Mouse (Mus musculus): Measurements from ENCODE around the gene Cops7b. TPM values are rescaled to one million over a fixed set of nuclear protein-coding genes. Genes with fewer than 3 reads are reported as not detected.

The Cops7b gene
- polyA plus RNA-seq, 1 experiment from 2014 or later, result 31.7 TPM

DNA sequence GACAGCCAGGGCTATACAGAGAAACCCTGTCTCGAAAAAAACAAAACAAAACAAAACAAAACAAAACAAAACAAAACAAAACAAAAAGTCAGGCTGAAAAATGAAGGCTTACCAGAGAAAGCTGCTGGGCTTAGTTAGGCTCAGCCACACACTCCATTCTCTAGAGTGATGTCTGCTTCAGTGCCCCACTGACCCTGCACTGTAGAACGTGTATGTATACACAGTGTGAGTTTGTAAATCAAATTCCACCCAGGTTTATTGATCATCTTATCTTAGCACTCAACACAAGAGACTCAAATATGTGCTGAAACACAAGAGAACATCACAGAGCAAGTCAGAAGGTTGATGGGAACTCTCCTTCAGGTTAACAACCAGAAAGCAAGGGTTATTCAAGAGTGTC, 14.3 kb upstream of the Cops7b start:
- H3K27ac ChIP-seq, result no peak overlapping the region
- no peak for ATAC-seq (ENCODE audit: insufficient read depth, low FRiP score, low read depth)
- H3K4me2 ChIP-seq, result no peak overlapping the region
- no peaks in the 10 kb centered on the region for H3K4me1 ChIP-seq
- H3K9ac ChIP-seq, result no peak overlapping the region
- H3K27me3 ChIP-seq (replicated peaks), result no peaks in the 10 kb centered on the region
- WGBS, result 68% methylated on average over 2 of the region's 2 CpGs
- H3K4me3 ChIP-seq (replicated peaks), result no peak overlapping the region
- no peaks in the 10 kb centered on the region for H3K9me3 ChIP-seq
- 0 out of 2 replicates have a peak, but pooled peaks cover 3% of the 10 kb centered on the region for H3K36me3 ChIP-seq

DNA sequence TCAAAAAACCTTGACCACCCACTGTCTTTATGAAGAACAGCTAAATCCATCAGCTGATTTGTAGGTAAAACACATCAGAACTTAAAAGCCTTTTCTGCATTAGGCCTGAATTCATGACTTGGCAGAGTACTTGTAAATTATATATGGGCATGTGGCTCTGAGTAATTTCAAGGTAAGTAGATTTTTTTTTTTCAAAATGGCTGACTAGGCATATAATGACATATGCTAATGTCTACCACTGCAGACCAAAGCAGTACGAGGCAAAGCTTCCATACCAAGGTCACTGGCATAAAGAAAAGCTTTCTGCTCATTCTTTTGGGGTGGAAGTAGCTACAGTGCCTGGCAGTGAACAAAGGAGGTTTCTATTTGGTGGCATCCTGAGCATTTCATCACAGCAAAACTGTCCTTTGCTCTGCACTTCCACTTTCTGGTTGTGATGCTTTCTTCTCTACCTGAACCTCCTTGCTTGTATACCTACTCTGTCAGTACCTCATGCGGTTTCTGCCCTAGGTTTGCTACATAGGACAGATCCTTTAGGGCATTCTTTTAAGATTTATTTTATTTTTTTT, 13.3 kb upstream of the Cops7b start:
- H3K27ac ChIP-seq, result no peak overlapping the region
- H3K4me1 ChIP-seq, result no peaks in the 10 kb centered on the region
- H3K9me3 ChIP-seq, result no peaks in the 10 kb centered on the region
- no peak overlapping the region for H3K4me2 ChIP-seq
- no peak overlapping the region for H3K9ac ChIP-seq
- no peak overlapping the region for H3K4me3 ChIP-seq (replicated peaks)
- ATAC-seq (ENCODE audit: insufficient read depth, low FRiP score, low read depth), result no peak
- 91% methylated on average over 2 of the region's 2 CpGs for WGBS
- no peaks in the 10 kb centered on the region for H3K36me3 ChIP-seq
- no peaks in the 10 kb centered on the region for H3K27me3 ChIP-seq (replicated peaks)

GRCm38 (mm10) chr1:86571381-86571780, 11.3 kb upstream of the Cops7b start:
- WGBS, result 79% methylated on average over 2 of the region's 2 CpGs
- H3K27me3 ChIP-seq (replicated peaks), result no peaks in the 10 kb centered on the region
- no peak overlapping the region for H3K4me2 ChIP-seq
- H3K27ac ChIP-seq, result no peak overlapping the region
- 0 out of 2 replicates have a peak, but pooled peaks cover 3% of the 10 kb centered on the region for H3K36me3 ChIP-seq
- no peak for ATAC-seq (ENCODE audit: insufficient read depth, low FRiP score, low read depth)
- H3K9ac ChIP-seq, result no peak overlapping the region
- no peak overlapping the region for H3K4me3 ChIP-seq (replicated peaks)
- H3K4me1 ChIP-seq, result no peaks in the 10 kb centered on the region
- no peaks in the 10 kb centered on the region for H3K9me3 ChIP-seq

DNA sequence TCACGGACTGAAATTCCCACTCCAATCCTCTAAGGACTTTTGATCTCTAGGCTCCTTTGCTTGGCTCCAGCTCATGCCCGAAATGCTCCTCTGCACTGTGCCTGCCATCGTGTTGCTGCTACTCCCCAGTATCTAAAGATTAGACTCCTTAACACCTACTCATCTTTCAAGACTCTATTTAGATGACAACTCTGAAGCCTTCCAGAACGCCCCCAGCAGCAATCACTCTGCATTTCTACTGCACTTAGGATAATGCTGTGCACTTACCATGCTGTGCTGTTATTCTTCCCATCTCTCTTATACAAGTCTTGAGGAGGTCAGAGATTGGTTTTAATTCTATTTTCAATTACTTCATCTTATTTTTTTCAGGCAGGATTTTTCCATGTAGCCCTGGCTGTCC, 10.8 kb upstream of the Cops7b start:
- Histone ChIP-seq H3K4me1 (no peaks in the 10 kb centered on the region), H3K27me3 (replicated peaks) (no peaks in the 10 kb centered on the region), H3K9me3 (no peaks in the 10 kb centered on the region), H3K36me3 (0 out of 2 replicates have a peak, but pooled peaks cover 3% of the 10 kb centered on the region), H3K4me2 (no peak overlapping the region), H3K9ac (no peak overlapping the region), H3K27ac (no peak overlapping the region), H3K4me3 (replicated peaks) (no peak overlapping the region)
- 75% methylated on average over 4 of the region's 4 CpGs for WGBS
- ATAC-seq (ENCODE audit: insufficient read depth, low FRiP score, low read depth), result no peak

DNA sequence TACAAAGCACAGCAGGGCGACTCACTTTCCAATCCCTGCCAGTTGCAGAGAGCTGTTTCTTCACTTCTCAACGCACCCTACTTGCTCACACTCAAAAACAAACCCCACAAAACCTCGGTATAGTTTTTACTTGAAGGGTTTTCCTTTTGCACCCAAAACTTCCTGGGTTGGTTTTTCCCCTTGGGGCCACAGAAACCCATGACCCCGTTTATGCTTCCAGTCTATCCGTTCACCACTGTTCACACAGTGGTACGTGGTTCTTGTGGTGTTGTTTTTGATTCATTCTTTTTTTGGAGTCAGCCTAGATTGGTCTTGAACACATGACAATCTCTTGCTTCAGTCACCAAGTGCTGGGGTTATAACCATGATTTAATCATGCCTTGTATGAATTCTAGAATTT, 2.3 kb upstream of the Cops7b start:
- Histone ChIP-seq H3K9me3 (no peaks in the 10 kb centered on the region), H3K4me3 (replicated peaks) (no peak overlapping the region), H3K27ac (no peak overlapping the region), H3K9ac (no peak overlapping the region), H3K27me3 (replicated peaks) (no peaks in the 10 kb centered on the region), H3K4me1 (peaks cover 3% of the 10 kb centered on the region; the same call in 1 of the 2 replicates), H3K4me2 (no peak overlapping the region), H3K36me3 (0 out of 2 replicates have a peak, but pooled peaks cover 3% of the 10 kb centered on the region)
- WGBS, result 68% methylated on average over 6 of the region's 6 CpGs
- no peak for ATAC-seq (ENCODE audit: insufficient read depth, low FRiP score, low read depth)

DNA sequence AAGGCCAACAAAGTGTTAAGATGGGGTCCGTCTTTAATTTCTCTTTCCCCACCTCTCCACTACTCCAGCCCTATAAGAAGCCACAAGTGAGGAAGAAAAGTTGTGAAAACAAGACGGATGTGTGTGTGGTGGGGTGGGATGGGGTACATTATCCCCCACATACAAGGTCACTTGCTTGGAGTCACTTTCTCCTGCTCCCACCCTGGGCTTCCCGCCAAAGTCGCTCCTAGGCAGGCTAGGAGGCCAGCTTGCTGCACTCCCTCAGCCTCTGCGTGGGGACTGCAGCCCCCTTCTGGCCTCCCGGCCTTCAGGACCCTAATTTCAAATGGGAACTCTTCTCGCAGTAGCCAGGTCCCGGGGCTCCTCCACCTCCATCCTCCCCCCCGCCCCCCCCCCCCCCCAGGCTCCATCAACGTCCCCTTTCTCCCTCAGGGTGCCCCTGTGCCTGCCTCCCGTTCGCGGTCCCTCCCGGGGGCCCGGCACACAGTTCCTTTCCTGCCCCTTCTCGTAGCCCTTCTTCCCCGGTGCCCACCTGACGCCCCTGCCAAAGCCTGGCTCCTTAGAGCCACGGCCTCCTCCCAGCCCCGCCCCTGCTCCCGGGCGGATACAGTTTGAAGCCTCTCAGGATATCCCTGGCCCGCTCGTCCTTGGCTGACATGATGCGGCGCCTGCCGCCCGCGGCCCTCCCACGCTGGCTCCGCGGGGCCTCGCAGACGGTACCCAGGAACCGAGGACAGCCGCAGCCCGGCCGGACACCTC, 833 bp upstream of the Cops7b start:
- H3K4me1 ChIP-seq, result peaks cover 3% of the 10 kb centered on the region; the same call in 1 of the 2 replicates
- WGBS, result 1% methylated on average over 37 of the region's 38 CpGs
- no peaks in the 10 kb centered on the region for H3K36me3 ChIP-seq
- no peaks in the 10 kb centered on the region for H3K27me3 ChIP-seq (replicated peaks)
- H3K4me2 ChIP-seq, result peak overlapping the region; percentile 80
- no peaks in the 10 kb centered on the region for H3K9me3 ChIP-seq
- H3K27ac ChIP-seq, result no peak overlapping the region; the same call in 1 of the 2 replicates
- peak overlapping the region; percentile 71 for H3K4me3 ChIP-seq (replicated peaks)
- H3K9ac ChIP-seq, result peak overlapping the region; percentile 73
- peak; percentile 63 for ATAC-seq (ENCODE audit: insufficient read depth, low FRiP score, low read depth)

DNA sequence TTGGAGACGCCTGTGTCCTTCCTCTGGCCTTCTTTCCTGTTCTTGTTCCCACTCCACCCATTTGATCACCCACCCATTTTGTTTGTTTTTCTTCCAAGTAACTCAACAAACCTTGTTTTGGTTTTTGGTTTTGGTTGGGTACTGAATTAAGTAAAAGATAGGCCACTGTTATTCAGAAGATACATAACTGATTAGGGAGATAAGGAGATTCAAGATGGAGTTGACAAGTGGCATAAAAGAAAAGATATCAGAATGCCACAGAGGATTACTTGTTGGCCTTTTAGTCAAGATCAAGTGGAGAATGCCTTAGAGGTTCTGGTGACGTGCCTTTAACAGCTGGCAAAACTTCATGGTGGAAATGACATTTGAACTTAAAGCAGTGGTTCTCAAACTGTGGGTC, 1.0 kb downstream of the Cops7b start:
- H3K9ac ChIP-seq, result no peak overlapping the region
- ATAC-seq (ENCODE audit: insufficient read depth, low FRiP score, low read depth), result no peak
- peak overlapping the region; percentile 80; the same call in 1 of the 2 replicates for H3K4me2 ChIP-seq
- H3K9me3 ChIP-seq, result no peaks in the 10 kb centered on the region
- 52% methylated on average over 2 of the region's 2 CpGs for WGBS
- no peaks in the 10 kb centered on the region for H3K36me3 ChIP-seq
- H3K27ac ChIP-seq, result no peak overlapping the region
- H3K27me3 ChIP-seq (replicated peaks), result no peaks in the 10 kb centered on the region
- peaks cover 5% of the 10 kb centered on the region; the same call in 1 of the 2 replicates for H3K4me1 ChIP-seq
- H3K4me3 ChIP-seq (replicated peaks), result no peak overlapping the region; the same call in 1 of the 2 replicates

GRCm38 (mm10) chr1:86586992-86587391, 4.3 kb downstream of the Cops7b start:
- peak overlapping the region; percentile 96 for H3K4me3 ChIP-seq (replicated peaks)
- no peaks in the 10 kb centered on the region for H3K27me3 ChIP-seq (replicated peaks)
- H3K9me3 ChIP-seq, result no peaks in the 10 kb centered on the region
- H3K36me3 ChIP-seq, result no peaks in the 10 kb centered on the region
- no peak overlapping the region for H3K27ac ChIP-seq
- peak overlapping the region; percentile 90 for H3K4me2 ChIP-seq
- 0% methylated on average over 26 of the region's 26 CpGs for WGBS
- ATAC-seq (ENCODE audit: insufficient read depth, low FRiP score, low read depth), result no peak
- H3K9ac ChIP-seq, result peak overlapping the region; percentile 90
- H3K4me1 ChIP-seq, result 0 out of 2 replicates have a peak, but pooled peaks cover 2% of the 10 kb centered on the region

DNA sequence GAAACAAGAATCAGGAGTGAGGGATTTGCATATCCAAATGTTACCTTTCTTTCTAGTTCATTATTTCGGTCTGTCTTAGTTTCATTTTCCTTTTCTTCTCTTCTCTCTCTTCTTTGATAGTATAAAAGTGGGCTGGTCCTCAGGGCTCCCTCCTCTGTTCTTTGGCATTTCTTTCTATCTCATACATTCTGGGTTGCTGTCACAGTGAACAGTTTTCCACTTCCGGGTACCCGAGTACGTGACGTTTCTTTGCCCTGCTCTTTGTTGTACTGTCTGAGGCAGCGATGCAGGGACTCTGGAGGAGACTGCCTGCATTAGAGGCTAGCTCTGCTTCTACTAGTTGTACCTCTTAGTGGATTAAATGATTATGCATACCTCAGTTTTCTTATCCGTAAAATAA, 11.8 kb downstream of the Cops7b start:
- Histone ChIP-seq H3K9me3 (no peaks in the 10 kb centered on the region), H3K4me3 (replicated peaks) (no peak overlapping the region), H3K4me1 (no peaks in the 10 kb centered on the region), H3K27me3 (replicated peaks) (no peaks in the 10 kb centered on the region), H3K9ac (no peak overlapping the region), H3K27ac (no peak overlapping the region), H3K4me2 (no peak overlapping the region), H3K36me3 (peaks cover 13% of the 10 kb centered on the region; the same call in 1 of the 2 replicates)
- 86% methylated on average over 7 of the region's 7 CpGs for WGBS
- ATAC-seq (ENCODE audit: insufficient read depth, low FRiP score, low read depth), result no peak

DNA sequence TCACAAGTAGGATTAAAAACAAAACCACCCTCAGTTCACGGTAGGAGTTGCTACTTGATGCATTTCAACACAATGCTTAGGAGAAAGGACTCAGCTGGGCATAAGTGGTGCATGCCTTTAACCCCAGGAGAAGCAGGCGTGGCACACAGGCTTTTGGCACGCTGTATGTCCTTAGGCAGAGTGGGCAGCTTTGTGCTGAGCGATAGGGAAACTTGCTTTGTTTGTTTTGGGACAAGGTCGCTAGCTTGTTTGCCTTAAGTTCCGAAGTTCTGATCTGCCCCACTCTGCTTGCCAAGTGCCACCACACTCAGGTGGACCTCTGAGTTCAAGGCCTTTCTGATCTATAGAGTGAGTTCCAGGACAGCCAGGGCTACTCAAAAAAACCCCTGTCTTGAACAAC, 12.6 kb downstream of the Cops7b start:
- Histone ChIP-seq H3K4me3 (replicated peaks) (no peak overlapping the region), H3K4me2 (no peak overlapping the region), H3K9ac (no peak overlapping the region), H3K4me1 (no peaks in the 10 kb centered on the region), H3K27me3 (replicated peaks) (no peaks in the 10 kb centered on the region), H3K36me3 (peaks cover 15% of the 10 kb centered on the region; the same call in 1 of the 2 replicates), H3K9me3 (no peaks in the 10 kb centered on the region), H3K27ac (no peak overlapping the region)
- 83% methylated on average over 6 of the region's 6 CpGs for WGBS
- ATAC-seq (ENCODE audit: insufficient read depth, low FRiP score, low read depth), result no peak

- H3K4me3 ChIP-seq (replicated peaks), result no peak overlapping the region
- no peaks in the 10 kb centered on the region for H3K4me1 ChIP-seq
- H3K9me3 ChIP-seq, result no peaks in the 10 kb centered on the region
- no peak overlapping the region for H3K27ac ChIP-seq
- H3K4me2 ChIP-seq, result no peak overlapping the region
- no peaks in the 10 kb centered on the region for H3K27me3 ChIP-seq (replicated peaks)
- H3K36me3 ChIP-seq, result peaks cover 25% of the 10 kb centered on the region
- ATAC-seq (ENCODE audit: insufficient read depth, low FRiP score, low read depth), result no peak
- H3K9ac ChIP-seq, result no peak overlapping the region
- WGBS, result 89% methylated on average over 6 of the region's 6 CpGs
Observed at GRCm38 (mm10) chr1:86596512-86596911, 13.8 kb downstream of the Cops7b start.

GRCm38 (mm10) chr1:86598516-86598915, 15.8 kb downstream of the Cops7b start:
- no peak overlapping the region for H3K4me2 ChIP-seq
- no peak for ATAC-seq (ENCODE audit: insufficient read depth, low FRiP score, low read depth)
- WGBS, result 67% methylated on average over 3 of the region's 3 CpGs
- H3K9me3 ChIP-seq, result no peaks in the 10 kb centered on the region
- H3K4me3 ChIP-seq (replicated peaks), result no peak overlapping the region
- H3K9ac ChIP-seq, result no peak overlapping the region
- H3K27ac ChIP-seq, result no peak overlapping the region
- peaks cover 38% of the 10 kb centered on the region for H3K36me3 ChIP-seq
- no peaks in the 10 kb centered on the region for H3K4me1 ChIP-seq
- no peaks in the 10 kb centered on the region for H3K27me3 ChIP-seq (replicated peaks)
